Mouse (Mus musculus) olfactory bulb, adult 2 months (tissue): Measurements from ENCODE around the gene Spata5.

Experiments
- CTCF ChIP-seq: fragments of 200-500 bp; IDR thresholded peaks from 2 replicates; pipeline ENCODE4 v1.5.1; 2012; ENCODE audit warnings: low read depth, mild to moderate bottlenecking, low read length, moderate library complexity; ENCODE audit not compliant: insufficient read depth
- POLR2A ChIP-seq: fragments of 200-500 bp; IDR thresholded peaks from 2 replicates; pipeline ENCODE4 v1.6.1; 2012; ENCODE audit warnings: mild to moderate bottlenecking, low read depth, low read length, moderate library complexity; ENCODE audit not compliant: insufficient read depth

- no peak for TF ChIP-seq CTCF
- TF ChIP-seq POLR2A: no peak
These were observed 100.8 kb downstream of the Spata5 start for GRCm38 (mm10) chr3:37520334-37521023.
